Mouse (Mus musculus) neural tube, embryonic 14.5 days (tissue): ENCODE measurements around the gene St7. TPM values are rescaled to one million over a fixed set of nuclear protein-coding genes. Genes with fewer than 3 reads are reported as not detected.

Experiments used
- ATAC-seq: fragments of 200-750 bp; cut with Nextera tagmentation; 2 replicates; pipeline ENCODE4 v1.8.0; 2017; ENCODE audit warnings: low read depth, mild to moderate bottlenecking, moderate TSS enrichment, moderate library complexity
- H3K27ac ChIP-seq: fragments of 300-500 bp; sonication (generic); 2 replicates; pipeline ENCODE4 v1.5.1; 2014; ENCODE audit warnings: low read depth, mild to moderate bottlenecking, control low read depth, low read length, moderate library complexity, mixed read lengths
- H3K27me3 ChIP-seq: fragments of 300-500 bp; sonication (generic); 2 replicates; pipeline ENCODE4 v1.6.1; 2014; ENCODE audit warnings: low read length; ENCODE audit not compliant: control insufficient read depth, insufficient read depth
- H3K36me3 ChIP-seq: fragments of 300-500 bp; sonication (generic); 2 replicates; pipeline ENCODE4 v1.6.1; 2014; ENCODE audit warnings: low read length, mixed read lengths; ENCODE audit not compliant: control insufficient read depth, insufficient read depth
- H3K4me1 ChIP-seq: fragments of 300-500 bp; sonication (generic); 2 replicates; pipeline ENCODE4 v1.6.1; 2014; ENCODE audit warnings: low read length; ENCODE audit not compliant: control insufficient read depth, insufficient read depth
- H3K4me2 ChIP-seq: fragments of 300-500 bp; sonication (generic); 2 replicates; pipeline ENCODE4 v1.6.1; 2014; ENCODE audit warnings: mild to moderate bottlenecking, low read depth, low read length, control low read depth
- H3K4me3 ChIP-seq: fragments of 300-500 bp; sonication (generic); 2 replicates; pipeline ENCODE4 v1.5.1; 2014; ENCODE audit warnings: low read depth, low read length, control low read depth, mixed read lengths
- H3K9ac ChIP-seq: fragments of 300-500 bp; sonication (generic); replicated peaks from 2 replicates; pipeline ENCODE4 v1.6.1; 2014; ENCODE audit warnings: low read depth, mild to moderate bottlenecking, control low read depth, low read length, mixed read lengths
- H3K9me3 ChIP-seq: fragments of 300-500 bp; sonication (generic); 2 replicates; pipeline ENCODE4 v1.6.1; 2016; ENCODE audit warnings: low read length; ENCODE audit not compliant: control insufficient read depth
- WGBS: fragments of 180-500 bp; shearing (Covaris S2); extraction: QIAGEN DNeasy Blood & Tissue Kit; methylation state at CpG from one replicate; pipeline ENCODE4 v1.1.7; 2014; 5-methylcytosine and 5-hydroxymethylcytosine counted together
- polyA plus RNA-seq: library from polyadenylated mRNA; unstranded; fragments of >200 nt; fragmentation: Nextera tagmentation; extraction: Ambion mirVana; gene quantifications from 2 replicates; pipeline ENCODE4 v1.2.1, GENCODE M21; 2014

Gene St7
- polyA plus RNA-seq, 1 experiment from 2014 or later, result 71.9 TPM

DNA sequence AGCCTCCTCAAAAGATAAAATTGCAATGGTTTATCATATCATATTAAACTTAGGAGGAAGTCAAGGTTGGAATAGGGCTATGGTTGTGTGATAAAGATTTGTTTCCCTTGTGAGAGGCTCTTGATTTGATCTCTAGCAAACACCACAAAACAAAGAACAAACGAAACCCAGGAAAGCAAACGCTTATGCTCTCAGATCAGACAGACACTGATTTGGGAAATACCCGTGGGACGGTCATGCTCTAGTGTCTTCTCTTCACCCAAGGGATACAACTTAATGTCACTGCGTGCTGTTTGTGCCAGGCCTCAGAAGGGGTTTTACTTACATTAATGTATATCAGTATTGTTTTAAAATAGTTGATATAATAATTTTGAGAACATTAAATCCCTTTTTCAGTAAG is 91.8 kb downstream of the St7 start:
- WGBS, result 82% methylated on average over 5 of the region's 5 CpGs
- no peaks in the 10 kb centered on the region for H3K4me1 ChIP-seq
- no peaks in the 10 kb centered on the region for H3K27me3 ChIP-seq
- no peak overlapping the region for H3K4me3 ChIP-seq
- ATAC-seq, result no peak
- H3K27ac ChIP-seq, result no peak overlapping the region
- no peak overlapping the region for H3K9ac ChIP-seq
- no peaks in the 10 kb centered on the region; the same call in 1 of the 2 replicates for H3K9me3 ChIP-seq
- no peaks in the 10 kb centered on the region for H3K36me3 ChIP-seq
- H3K4me2 ChIP-seq, result no peak overlapping the region

GRCm38 (mm10) chr6:17785248-17785647 is 92.5 kb downstream of the St7 start:
- Histone ChIP-seq H3K4me1 (no peaks in the 10 kb centered on the region; the same call in 1 of the 2 replicates), H3K36me3 (no peaks in the 10 kb centered on the region), H3K27me3 (no peaks in the 10 kb centered on the region), H3K4me2 (no peak overlapping the region), H3K4me3 (no peak overlapping the region), H3K9me3 (no peaks in the 10 kb centered on the region; the same call in 1 of the 2 replicates), H3K27ac (no peak overlapping the region), H3K9ac (no peak overlapping the region)
- ATAC-seq, result no peak
- 87% methylated on average over 2 of the region's 2 CpGs for WGBS

DNA sequence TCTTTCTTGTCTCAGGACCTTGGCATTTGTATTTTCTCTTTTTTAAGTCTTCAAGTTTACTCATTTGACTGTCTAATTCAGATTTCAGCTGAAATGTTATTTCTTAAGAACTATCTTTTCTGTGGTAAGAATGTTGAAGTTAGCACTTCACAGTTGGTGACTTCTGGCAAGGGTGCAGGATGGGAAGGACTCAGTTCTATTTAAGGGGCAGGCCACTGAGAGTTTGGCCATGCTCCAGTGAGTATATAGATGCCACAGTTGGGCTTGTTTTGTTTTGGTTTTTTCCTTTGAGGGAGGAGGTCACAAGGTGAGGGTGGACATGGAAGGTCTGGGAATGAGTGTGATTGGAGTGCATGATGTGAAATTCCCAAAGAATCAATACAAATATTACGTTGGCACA is 95.1 kb downstream of the St7 start:
- Histone ChIP-seq H3K9me3 (no peaks in the 10 kb centered on the region; the same call in 1 of the 2 replicates), H3K4me3 (no peak overlapping the region), H3K27ac (no peak overlapping the region), H3K9ac (no peak overlapping the region), H3K4me2 (no peak overlapping the region), H3K4me1 (no peaks in the 10 kb centered on the region; the same call in 1 of the 2 replicates), H3K36me3 (no peaks in the 10 kb centered on the region), H3K27me3 (no peaks in the 10 kb centered on the region)
- WGBS, result 92% methylated on average over 1 of the region's 1 CpGs
- no peak for ATAC-seq

- no peak overlapping the region for H3K4me2 ChIP-seq
- no peaks in the 10 kb centered on the region for H3K36me3 ChIP-seq
- no peaks in the 10 kb centered on the region; the same call in 1 of the 2 replicates for H3K9me3 ChIP-seq
- H3K4me3 ChIP-seq, result no peak overlapping the region
- no peaks in the 10 kb centered on the region; the same call in 1 of the 2 replicates for H3K4me1 ChIP-seq
- H3K9ac ChIP-seq, result no peak overlapping the region
- H3K27ac ChIP-seq, result no peak overlapping the region
- 48% methylated on average over 1 of the region's 1 CpGs for WGBS
- no peaks in the 10 kb centered on the region for H3K27me3 ChIP-seq
- no peak for ATAC-seq
These were observed 97.5 kb downstream of the St7 start for GRCm38 (mm10) chr6:17790251-17790650.

- Histone ChIP-seq H3K9ac (no peak overlapping the region), H3K36me3 (no peaks in the 10 kb centered on the region), H3K9me3 (no peaks in the 10 kb centered on the region), H3K27me3 (no peaks in the 10 kb centered on the region), H3K4me2 (no peak overlapping the region), H3K4me3 (no peak overlapping the region), H3K27ac (no peak overlapping the region), H3K4me1 (no peaks in the 10 kb centered on the region; the same call in 1 of the 2 replicates)
- 92% methylated on average over 3 of the region's 3 CpGs for WGBS
- ATAC-seq, result no peak
These were observed 100.7 kb downstream of the St7 start for GRCm38 (mm10) chr6:17793471-17793870.

DNA sequence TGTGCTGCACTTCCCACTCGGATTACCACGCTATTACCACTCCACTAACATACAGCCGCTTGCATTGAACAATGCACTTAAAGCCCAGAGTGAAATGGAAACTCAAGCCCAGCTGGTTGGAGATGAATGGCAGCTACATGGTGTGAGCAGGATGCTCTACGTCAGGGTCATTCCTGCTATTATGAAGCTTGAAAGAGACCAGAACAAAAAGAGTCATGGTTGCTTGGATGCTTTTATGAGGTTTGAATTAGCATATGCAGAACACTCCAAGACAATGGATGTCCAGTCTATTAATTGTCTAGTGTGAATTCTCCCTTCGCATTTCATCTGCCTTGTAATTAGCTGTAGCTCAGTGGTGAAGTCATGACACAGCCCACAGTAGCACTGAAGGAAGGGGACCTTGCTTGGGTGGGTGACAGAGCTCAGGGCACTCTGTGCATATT is 104.6 kb downstream of the St7 start:
- Histone ChIP-seq H3K9ac (no peak overlapping the region), H3K9me3 (no peaks in the 10 kb centered on the region), H3K4me1 (no peaks in the 10 kb centered on the region; the same call in 1 of the 2 replicates), H3K4me3 (no peak overlapping the region), H3K27me3 (no peaks in the 10 kb centered on the region), H3K4me2 (no peak overlapping the region), H3K36me3 (no peaks in the 10 kb centered on the region), H3K27ac (0 out of 2 replicates have a peak overlapping the region, but pooled peaks have one; percentile 11)
- peak; percentile 91 for ATAC-seq
- WGBS, result 21% methylated on average over 5 of the region's 5 CpGs

DNA sequence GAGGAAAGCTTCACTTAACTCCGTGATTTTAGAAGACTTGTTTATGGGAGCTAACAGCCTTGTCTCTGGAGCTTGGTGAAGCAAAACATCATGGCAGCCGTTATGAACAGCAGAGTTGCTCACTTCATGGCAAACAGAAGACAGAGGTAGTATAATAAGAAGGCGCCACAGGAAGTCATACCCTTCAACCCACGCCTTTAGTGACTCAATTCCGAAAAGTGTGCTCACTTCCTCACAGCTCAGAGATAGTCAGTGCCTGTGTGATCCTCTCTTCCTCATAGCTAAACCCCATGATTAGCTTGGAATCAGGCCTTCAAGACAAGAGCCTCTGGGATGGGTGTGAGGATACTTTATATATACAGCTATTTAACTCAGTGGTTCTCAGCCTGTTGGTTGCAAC is 108.0 kb downstream of the St7 start:
- H3K4me1 ChIP-seq, result no peaks in the 10 kb centered on the region; the same call in 1 of the 2 replicates
- H3K9me3 ChIP-seq, result no peaks in the 10 kb centered on the region
- H3K9ac ChIP-seq, result no peak overlapping the region
- H3K27me3 ChIP-seq, result no peaks in the 10 kb centered on the region
- H3K27ac ChIP-seq, result no peak overlapping the region
- H3K36me3 ChIP-seq, result no peaks in the 10 kb centered on the region
- no peak overlapping the region for H3K4me2 ChIP-seq
- no peak overlapping the region for H3K4me3 ChIP-seq
- no peak for ATAC-seq
- WGBS, result 69% methylated on average over 5 of the region's 5 CpGs

- no peaks in the 10 kb centered on the region for H3K36me3 ChIP-seq
- H3K4me1 ChIP-seq, result 0 out of 2 replicates have a peak, but pooled peaks cover 3% of the 10 kb centered on the region
- no peak overlapping the region for H3K4me3 ChIP-seq
- no peaks in the 10 kb centered on the region for H3K9me3 ChIP-seq
- no peak overlapping the region for H3K4me2 ChIP-seq
- no peak overlapping the region for H3K27ac ChIP-seq
- ATAC-seq, result no peak
- H3K27me3 ChIP-seq, result no peaks in the 10 kb centered on the region
- H3K9ac ChIP-seq, result no peak overlapping the region
- WGBS, result 75% methylated on average over 3 of the region's 3 CpGs
These were observed 111.7 kb downstream of the St7 start for GRCm38 (mm10) chr6:17804468-17804867.

DNA sequence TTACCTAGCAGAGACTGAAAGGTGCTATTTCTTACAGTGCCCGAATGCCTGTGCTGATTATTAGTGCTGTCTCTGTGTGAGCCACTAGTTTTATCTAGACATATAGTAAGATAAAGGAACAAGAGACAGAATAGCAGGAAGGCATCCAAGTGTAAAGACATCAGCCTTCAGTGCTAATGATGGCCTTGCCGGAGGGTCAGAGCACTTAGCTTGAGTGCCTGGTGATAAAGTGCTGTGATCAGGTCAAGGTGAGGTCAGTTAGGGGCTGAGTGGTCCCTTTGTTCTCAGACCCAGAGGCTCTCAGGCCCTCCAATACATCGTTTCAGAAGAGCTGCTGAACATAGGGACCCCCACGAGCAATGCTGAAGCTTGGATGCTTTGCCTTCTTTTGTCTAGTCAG is 113.8 kb downstream of the St7 start:
- Histone ChIP-seq H3K9ac (no peak overlapping the region), H3K9me3 (no peaks in the 10 kb centered on the region), H3K27me3 (no peaks in the 10 kb centered on the region), H3K27ac (no peak overlapping the region), H3K4me1 (0 out of 2 replicates have a peak, but pooled peaks cover 3% of the 10 kb centered on the region), H3K36me3 (no peaks in the 10 kb centered on the region), H3K4me3 (no peak overlapping the region), H3K4me2 (no peak overlapping the region)
- WGBS, result 14% methylated on average over 4 of the region's 4 CpGs
- ATAC-seq, result no peak; the same call in 1 of the 2 replicates
